Mouse (Mus musculus): ENCODE results near the gene Prr14.

DNA sequence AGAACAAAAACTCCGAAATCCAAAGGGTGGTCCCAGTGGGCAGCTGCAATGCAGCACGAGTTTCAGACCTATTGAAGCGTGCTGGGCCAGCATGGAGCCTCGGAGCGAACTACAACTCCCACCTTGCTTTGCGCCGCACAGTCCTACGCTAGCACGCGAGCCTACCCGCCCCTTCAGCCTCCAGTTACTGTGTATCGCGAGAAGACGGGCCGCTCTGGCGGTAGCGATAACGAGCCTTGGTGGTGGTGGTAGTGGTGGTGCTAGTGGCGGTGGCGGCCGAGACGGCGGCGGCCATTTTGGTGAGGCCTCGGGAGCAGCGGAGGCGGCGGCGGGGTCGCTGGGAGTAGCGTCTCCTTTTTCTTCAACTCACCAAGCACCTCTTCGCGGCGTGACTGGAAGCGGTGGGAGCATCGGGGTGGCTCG lies 52.4 kb downstream of the Prr14 start, which contains the start of gene Srcap:
- peak; percentile 60 for TF ChIP-seq TAL1 (IDR thresholded peaks at IDR 0.05; ENCODE audit: low read length)
- TF ChIP-seq GATA1 (IDR thresholded peaks at IDR 0.05; ENCODE audit: low read length) = peak; percentile 76
